Mouse (Mus musculus): ENCODE measurements at regions not wholly inside any gene's neighbourhood (a gene's known extent, or its start where the extent isn't known, plus 50 kb on each side); places are given as distances from the start of the nearest gene placed in this dataset.
"Not testable (repeated sequence)": the region's sequence is repeated elsewhere in the genome, so short reads cannot be mapped to it uniquely, and the experiment has no call there.

GRCm38 (mm10) chr16:20838151-20838550 is 103.8 kb upstream of the Thpo start:
- Histone ChIP-seq H3K4me1 (ENCODE audit: control insufficient read depth, insufficient read depth, low read length) (no peaks in the 10 kb centered on the region), H3K4me3 (ENCODE audit: insufficient read depth, low read depth, low read length) (no peak overlapping the region), H3K36me3 (ENCODE audit: control insufficient read depth, insufficient read depth, low read length) (no peaks in the 10 kb centered on the region), H3K27me3 (replicated peaks; ENCODE audit: control insufficient read depth, insufficient read depth, low read length) (no peaks in the 10 kb centered on the region), H3K27ac (ENCODE audit: insufficient read depth, low read depth, low read length) (no peak overlapping the region)
- no peak for TF ChIP-seq CTCF (conservative IDR thresholded peaks at IDR 0.05; ENCODE audit: insufficient read depth, insufficient read length, low read depth, low read length)
- no peak for TF ChIP-seq POLR2A (IDR thresholded peaks at IDR 0.05; ENCODE audit: low read depth, low read length)
- WGBS, result 26% methylated on average over 2 of the region's 2 CpGs
- DNase-seq, result no peak

DNA sequence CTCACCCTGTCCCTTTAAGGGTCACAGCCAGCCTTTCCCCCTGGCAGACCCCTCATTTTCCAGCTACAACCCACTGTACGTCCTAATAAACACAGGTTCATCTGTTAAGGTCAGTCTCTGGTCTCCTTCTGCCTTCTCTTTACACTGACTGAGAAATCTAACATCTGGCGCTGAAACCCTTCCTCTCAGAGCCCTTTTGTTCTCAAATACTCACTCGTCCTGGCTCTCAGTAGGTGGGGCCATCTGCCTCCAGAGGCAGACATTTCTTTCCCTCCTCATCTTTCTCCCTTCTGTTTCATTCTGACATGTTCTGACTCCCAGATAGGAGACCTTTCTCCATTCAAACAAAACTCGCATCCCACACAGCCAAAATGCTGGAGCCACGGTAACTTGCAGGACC is 102.6 kb upstream of the Thpo start:
- no peak overlapping the region for H3K27ac ChIP-seq (ENCODE audit: insufficient read depth, low read depth, low read length)
- no peak for DNase-seq
- 67% methylated on average over 5 of the region's 5 CpGs for WGBS
- H3K4me3 ChIP-seq (ENCODE audit: insufficient read depth, low read depth, low read length), result no peak overlapping the region
- no peaks in the 10 kb centered on the region for H3K27me3 ChIP-seq (replicated peaks; ENCODE audit: control insufficient read depth, insufficient read depth, low read length)
- H3K4me1 ChIP-seq (ENCODE audit: control insufficient read depth, insufficient read depth, low read length), result no peaks in the 10 kb centered on the region
- TF ChIP-seq POLR2A (IDR thresholded peaks at IDR 0.05; ENCODE audit: low read depth, low read length) (no peak), CTCF (conservative IDR thresholded peaks at IDR 0.05; ENCODE audit: insufficient read depth, insufficient read length, low read depth, low read length) (no peak)
- no peaks in the 10 kb centered on the region for H3K36me3 ChIP-seq (ENCODE audit: control insufficient read depth, insufficient read depth, low read length)

DNA sequence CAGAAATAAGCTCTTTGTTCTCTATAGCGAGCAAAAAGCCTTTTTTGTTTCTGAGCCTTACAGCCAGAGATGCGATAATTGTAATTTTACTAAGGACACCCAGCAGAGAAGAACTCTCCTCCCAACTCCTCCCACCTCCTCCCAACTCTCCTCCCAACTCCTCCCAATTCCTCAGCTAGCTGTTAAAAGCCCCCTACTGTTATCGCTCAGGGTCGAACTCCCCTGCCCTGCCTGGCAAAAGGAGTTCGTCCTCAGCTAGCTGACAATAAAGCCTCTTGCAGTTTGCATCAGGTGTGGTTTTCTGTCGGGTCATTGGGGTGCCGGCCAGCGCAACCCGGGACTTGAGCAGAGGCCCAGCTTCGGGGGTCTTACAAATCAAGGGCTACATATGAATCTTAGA is 99.5 kb upstream of the Thpo start:
- H3K27me3 ChIP-seq (replicated peaks; ENCODE audit: control insufficient read depth, insufficient read depth, low read length); DNase-seq; H3K4me3 ChIP-seq (ENCODE audit: insufficient read depth, low read depth, low read length); H3K36me3 ChIP-seq (ENCODE audit: control insufficient read depth, insufficient read depth, low read length); H3K27ac ChIP-seq (ENCODE audit: insufficient read depth, low read depth, low read length); H3K4me1 ChIP-seq (ENCODE audit: control insufficient read depth, insufficient read depth, low read length): not testable (repeated sequence)
- WGBS, result 79% methylated on average over 10 of the region's 10 CpGs

GRCm38 (mm10) chr16:20833301-20833700 is 99.0 kb upstream of the Thpo start:
- H3K36me3 ChIP-seq (ENCODE audit: control insufficient read depth, insufficient read depth, low read length), result no peaks in the 10 kb centered on the region
- H3K27me3 ChIP-seq (replicated peaks; ENCODE audit: control insufficient read depth, insufficient read depth, low read length), result no peaks in the 10 kb centered on the region
- no peak overlapping the region for H3K4me3 ChIP-seq (ENCODE audit: insufficient read depth, low read depth, low read length)
- no peak overlapping the region for H3K27ac ChIP-seq (ENCODE audit: insufficient read depth, low read depth, low read length)
- DNase-seq, result peak; percentile 91
- no peak; the same call in 1 of the 2 replicates for TF ChIP-seq CTCF (conservative IDR thresholded peaks at IDR 0.05; ENCODE audit: insufficient read depth, insufficient read length, low read depth, low read length)
- no peak for TF ChIP-seq POLR2A (IDR thresholded peaks at IDR 0.05; ENCODE audit: low read depth, low read length)
- H3K4me1 ChIP-seq (ENCODE audit: control insufficient read depth, insufficient read depth, low read length), result no peaks in the 10 kb centered on the region
- WGBS, result 49% methylated on average over 8 of the region's 8 CpGs

DNA sequence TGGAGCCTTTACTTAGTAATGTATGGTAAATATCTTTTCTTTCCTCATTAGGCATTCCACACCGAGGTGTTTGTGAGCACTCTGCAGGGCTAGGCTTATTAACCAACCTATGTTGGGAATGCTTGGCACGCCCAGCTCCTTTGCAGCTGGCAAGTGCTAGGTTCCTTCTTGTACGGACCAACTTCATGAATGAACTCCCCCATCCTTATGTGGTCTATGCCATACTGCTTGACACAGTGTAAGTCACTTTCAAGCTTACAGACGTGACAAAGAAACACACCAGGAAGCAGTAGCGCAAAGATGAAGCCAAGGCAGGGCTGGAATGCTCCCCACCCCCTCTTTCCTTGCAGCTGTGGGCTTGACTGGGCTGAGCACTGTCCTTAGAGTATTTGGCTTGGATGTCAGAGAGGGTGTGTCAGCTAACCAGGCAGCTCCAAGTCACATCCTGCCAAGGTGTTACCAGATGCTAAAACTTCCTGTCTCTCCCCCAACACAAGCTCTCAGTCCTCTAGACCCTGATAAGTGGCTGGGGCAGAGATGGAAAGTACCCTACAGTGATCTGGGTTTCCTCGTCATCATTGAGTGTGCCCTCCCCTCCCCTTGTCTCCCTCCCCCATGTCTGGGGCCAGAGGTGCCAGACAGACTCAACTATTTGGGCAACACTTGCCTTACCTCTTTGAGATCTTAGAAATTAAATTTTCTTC is 95.6 kb upstream of the Thpo start:
- no peaks in the 10 kb centered on the region for H3K36me3 ChIP-seq (ENCODE audit: control insufficient read depth, insufficient read depth, low read length)
- TF ChIP-seq POLR2A (IDR thresholded peaks at IDR 0.05; ENCODE audit: low read depth, low read length), result no peak
- no peak for TF ChIP-seq CTCF (conservative IDR thresholded peaks at IDR 0.05; ENCODE audit: insufficient read depth, insufficient read length, low read depth, low read length)
- no peak for DNase-seq
- H3K4me3 ChIP-seq (ENCODE audit: insufficient read depth, low read depth, low read length), result no peak overlapping the region
- 52% methylated on average over 6 of the region's 6 CpGs for WGBS
- H3K27me3 ChIP-seq (replicated peaks; ENCODE audit: control insufficient read depth, insufficient read depth, low read length), result no peaks in the 10 kb centered on the region
- H3K27ac ChIP-seq (ENCODE audit: insufficient read depth, low read depth, low read length), result no peak overlapping the region
- H3K4me1 ChIP-seq (ENCODE audit: control insufficient read depth, insufficient read depth, low read length), result no peaks in the 10 kb centered on the region

GRCm38 (mm10) chr16:20828996-20829731 is 94.9 kb upstream of the Thpo start:
- H3K4me1 ChIP-seq (ENCODE audit: control insufficient read depth, insufficient read depth, low read length), result no peaks in the 10 kb centered on the region
- no peak for DNase-seq
- H3K27me3 ChIP-seq (replicated peaks; ENCODE audit: control insufficient read depth, insufficient read depth, low read length), result no peaks in the 10 kb centered on the region
- no peaks in the 10 kb centered on the region for H3K36me3 ChIP-seq (ENCODE audit: control insufficient read depth, insufficient read depth, low read length)
- no peak overlapping the region for H3K27ac ChIP-seq (ENCODE audit: insufficient read depth, low read depth, low read length)
- no peak overlapping the region for H3K4me3 ChIP-seq (ENCODE audit: insufficient read depth, low read depth, low read length)
- WGBS, result 92% methylated on average over 5 of the region's 5 CpGs
- no peak for TF ChIP-seq POLR2A (IDR thresholded peaks at IDR 0.05; ENCODE audit: low read depth, low read length)
- no peak for TF ChIP-seq CTCF (conservative IDR thresholded peaks at IDR 0.05; ENCODE audit: insufficient read depth, insufficient read length, low read depth, low read length)

DNA sequence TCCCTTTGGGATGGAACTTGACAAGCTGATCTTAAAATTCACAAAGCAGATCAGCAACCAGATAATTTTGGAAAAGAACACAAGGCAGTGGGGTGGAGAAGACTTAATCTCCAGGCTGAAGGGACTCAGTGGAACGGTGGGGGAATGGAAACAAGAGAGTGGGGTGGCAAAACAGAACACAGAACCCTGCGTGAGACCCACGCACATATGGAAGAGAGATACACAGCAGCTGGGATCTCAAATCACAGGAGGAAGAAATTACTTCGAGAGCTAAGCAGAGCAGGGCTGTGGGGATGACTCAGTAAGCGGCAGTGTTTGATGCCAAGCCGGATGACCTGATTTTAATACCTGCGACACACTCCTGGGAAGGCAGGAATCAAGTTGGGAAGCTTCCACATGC is 89.9 kb upstream of the Thpo start:
- WGBS, result 80% methylated on average over 7 of the region's 7 CpGs
- Histone ChIP-seq H3K36me3 (ENCODE audit: control insufficient read depth, insufficient read depth, low read length) (no peaks in the 10 kb centered on the region), H3K4me3 (ENCODE audit: insufficient read depth, low read depth, low read length) (no peak overlapping the region), H3K27me3 (replicated peaks; ENCODE audit: control insufficient read depth, insufficient read depth, low read length) (no peaks in the 10 kb centered on the region), H3K27ac (ENCODE audit: insufficient read depth, low read depth, low read length) (no peak overlapping the region), H3K4me1 (ENCODE audit: control insufficient read depth, insufficient read depth, low read length) (no peaks in the 10 kb centered on the region)
- TF ChIP-seq POLR2A (IDR thresholded peaks at IDR 0.05; ENCODE audit: low read depth, low read length) (no peak), CTCF (conservative IDR thresholded peaks at IDR 0.05; ENCODE audit: insufficient read depth, insufficient read length, low read depth, low read length) (no peak)
- DNase-seq, result no peak

Data from kidney, adult 2 months (tissue).